Mouse (Mus musculus) cerebellum, adult 2 months (tissue): ENCODE results near the gene Ccdc15.

Source experiments
- CTCF ChIP-seq: fragments of 200-500 bp; IDR thresholded peaks from 2 replicates; pipeline ENCODE4 v1.5.1; 2011; ENCODE audit warnings: low read depth, mild to moderate bottlenecking, control low read depth, low read length, moderate library complexity, borderline replicate concordance; ENCODE audit not compliant: insufficient read depth
- POLR2A ChIP-seq: fragments of 200-500 bp; IDR thresholded peaks from 2 replicates; pipeline ENCODE4 v1.6.1; 2011; ENCODE audit warnings: low read length, control low read depth, borderline replicate concordance; ENCODE audit not compliant: insufficient read depth

DNA sequence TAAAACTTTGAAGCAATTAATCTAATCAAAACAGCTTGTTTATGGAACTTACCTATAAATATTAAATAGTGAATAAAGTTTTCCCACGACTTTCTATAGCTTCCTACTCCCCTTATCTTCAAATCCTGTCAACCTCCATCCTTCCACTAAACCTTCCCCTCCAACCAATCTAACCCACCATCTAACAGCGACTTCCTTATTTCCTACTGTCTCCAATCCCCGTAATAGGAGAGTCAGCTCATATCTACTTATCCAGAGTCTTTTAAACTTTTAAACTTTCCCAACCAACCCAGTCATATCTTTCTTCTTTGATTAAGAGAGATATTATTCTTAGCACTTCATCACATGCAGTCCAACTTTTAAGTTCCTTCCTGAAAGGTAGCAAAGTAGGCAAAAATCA lies 2.8 kb downstream of the Ccdc15 start:
- TF ChIP-seq POLR2A (no peak), CTCF (no peak)
